Mouse (Mus musculus): Measurements from ENCODE around the gene Klf7.
"Not testable (repeated sequence)": the region's sequence is repeated elsewhere in the genome, so short reads cannot be mapped to it uniquely, and the experiment has no call there.

Klf7 gene

DNA sequence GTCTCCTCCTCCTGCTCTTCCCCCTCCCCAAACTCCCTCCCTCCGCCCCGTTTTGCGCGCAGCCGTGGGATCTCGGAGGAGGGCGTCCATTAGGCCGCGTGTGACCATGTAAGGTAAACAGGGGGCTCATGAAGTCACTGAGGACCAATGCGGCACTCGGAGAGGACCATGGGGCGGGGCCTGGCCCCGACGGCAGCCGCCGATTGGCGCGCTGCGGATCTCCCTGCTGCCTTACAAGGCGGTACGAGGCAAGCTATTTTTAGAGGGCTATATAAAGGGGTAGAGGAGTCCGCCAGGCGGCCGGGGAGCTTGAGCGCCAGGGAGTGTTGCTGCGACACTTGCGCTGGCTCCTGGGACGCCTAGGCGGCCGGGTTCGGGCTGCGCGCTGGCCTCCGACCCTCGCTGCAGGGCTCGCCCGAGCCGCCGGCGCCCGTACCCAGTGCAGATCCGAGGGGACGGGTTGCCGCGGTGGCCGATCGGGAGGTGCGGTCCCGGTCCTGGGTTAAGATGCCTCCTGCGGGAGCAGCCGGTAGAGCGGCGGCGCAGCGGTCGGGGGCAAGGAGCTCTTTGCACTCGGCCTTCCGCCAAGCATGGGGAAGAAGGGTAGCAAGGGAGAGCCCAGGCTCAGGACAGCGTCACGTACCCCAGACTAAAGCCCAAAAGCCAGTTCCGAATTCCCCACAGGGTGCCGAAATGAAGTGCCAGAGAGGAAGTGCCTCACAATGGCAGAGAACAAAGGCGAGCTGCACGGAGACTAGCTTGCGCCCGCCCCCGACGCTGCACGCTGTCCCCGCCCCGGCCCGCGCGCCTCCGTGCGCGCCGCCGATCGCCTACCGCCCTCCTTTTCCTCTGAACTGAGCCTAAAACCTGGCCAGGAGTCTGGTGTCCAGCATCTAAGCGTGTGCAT is at the start of gene Klf7:
Gene Klf7, minus strand, starts transcription at position 724 of the 907 bp plus-strand sequence.
- peak; percentile 100 for DNase-seq (ENCODE audit: low spot score)

DNA sequence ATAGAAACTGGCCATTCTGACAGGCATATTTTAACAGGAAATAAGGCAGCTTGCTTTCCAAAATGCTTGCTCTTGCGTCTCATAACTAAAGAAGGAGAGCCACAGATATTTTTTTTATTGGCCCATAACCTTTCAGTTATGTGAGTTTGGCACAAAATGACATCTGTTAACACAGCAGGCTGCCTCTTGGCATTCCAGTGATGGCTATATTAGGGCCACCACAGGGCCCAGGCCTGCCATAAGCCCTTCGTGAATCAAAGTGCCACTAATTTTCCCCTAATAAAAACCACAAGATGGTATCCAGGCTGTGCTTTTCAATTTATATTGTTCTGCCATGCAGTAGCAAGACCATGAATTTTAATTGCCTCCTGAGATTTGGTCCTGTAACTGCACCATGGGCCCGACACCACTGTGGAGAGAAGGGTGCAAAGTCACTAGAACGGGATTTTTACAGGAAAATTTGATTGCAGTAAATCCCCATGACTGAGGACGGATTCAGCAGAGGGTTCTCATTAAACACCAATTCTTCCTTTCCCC is 42.5 kb upstream of the Klf7 start:
- DNase-seq (ENCODE audit: low spot score): no peak

DNA sequence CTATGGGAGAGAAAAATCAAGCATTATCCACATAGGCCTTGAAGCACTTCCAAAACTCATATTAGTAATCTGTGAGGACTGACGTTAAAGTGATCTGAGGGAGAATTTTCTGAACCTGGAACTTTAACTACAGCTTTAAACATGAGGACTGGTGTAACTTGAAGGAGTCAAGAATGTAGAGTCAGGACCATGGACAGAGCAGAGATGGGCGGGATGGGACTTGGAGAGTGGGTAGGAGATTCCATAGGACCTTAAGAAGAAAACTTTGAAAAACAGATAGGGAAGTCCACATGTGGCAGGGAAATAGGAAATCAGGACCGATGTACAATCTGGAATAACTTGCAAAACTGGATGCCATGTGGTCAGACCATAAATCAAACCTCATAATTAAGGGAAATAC is 36.7 kb upstream of the Klf7 start:
- no peak for DNase-seq (ENCODE audit: low spot score)

DNA sequence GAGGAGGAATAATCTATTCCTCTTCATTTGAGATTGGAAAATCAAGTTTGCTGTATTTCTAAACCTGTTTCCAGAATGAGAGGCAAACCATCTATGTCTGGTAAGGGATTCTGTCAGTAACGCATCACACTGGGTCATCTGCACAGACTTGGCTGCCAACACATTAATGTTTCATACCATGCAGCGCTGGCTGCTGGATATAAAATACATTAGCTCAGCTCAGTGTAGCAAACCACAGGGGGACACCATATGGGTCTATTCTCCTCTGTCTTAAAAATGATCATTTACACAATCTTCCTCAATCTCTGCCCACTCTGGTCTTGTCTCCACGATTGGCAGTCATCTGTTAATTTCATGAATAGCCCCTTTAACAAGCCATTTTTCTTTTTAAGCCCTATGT is 27.1 kb upstream of the Klf7 start:
- DNase-seq (ENCODE audit: low spot score): no peak

DNA sequence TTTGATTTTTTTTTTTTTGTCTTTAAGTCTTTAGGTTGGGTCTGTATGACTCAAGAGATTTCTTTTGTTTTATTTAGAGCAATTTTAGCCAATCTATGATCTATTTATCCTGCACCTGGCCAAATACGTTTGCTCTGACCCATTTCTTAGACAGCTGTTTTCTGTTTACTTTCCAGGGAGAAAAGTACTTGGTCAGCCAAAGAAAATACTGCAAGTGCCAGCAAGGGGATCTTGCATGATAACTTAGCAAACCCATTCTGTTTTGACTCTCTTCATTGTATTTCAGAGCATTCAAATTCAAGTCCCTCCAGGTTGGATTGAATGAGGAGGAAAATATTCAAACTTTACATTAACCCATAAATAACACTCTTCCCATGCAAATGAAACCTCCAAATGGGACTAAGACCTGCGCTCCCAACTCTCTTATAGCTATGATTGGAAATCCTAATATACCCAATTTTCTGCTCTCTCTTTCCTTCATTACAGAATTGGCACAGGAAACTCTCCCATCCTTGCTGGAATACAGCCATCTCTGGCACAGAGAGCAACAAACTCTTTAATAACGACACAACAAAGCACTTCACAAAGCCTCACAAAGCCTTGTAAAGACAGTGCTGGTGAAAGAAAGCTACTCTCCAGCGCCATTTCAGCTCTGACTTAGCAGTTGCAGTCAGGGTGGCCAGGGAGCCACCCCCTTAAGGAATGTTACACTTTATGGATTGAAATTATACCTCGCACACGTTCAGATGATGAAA is 20.8 kb upstream of the Klf7 start:
- no peak for DNase-seq (ENCODE audit: low spot score)

DNA sequence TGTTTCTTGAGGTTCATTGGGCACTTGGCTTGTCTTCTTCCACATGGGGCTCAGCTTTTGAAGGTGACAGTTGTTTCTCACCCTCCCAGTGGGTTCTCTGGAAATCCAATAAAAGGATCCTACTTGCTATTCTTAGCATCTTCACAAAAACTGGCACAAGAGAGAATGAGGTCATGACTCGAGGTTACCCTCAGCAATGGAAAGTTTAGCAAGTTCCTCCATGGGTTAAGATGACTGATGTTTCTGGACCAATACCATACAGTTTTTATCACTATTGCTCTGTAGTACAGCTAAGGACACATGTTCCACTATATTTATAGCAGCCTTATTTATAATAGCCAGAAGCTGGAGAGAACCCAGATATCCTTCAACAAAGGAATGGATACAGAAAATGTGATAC is 12.4 kb upstream of the Klf7 start:
- no peak for DNase-seq (ENCODE audit: low spot score)

DNA sequence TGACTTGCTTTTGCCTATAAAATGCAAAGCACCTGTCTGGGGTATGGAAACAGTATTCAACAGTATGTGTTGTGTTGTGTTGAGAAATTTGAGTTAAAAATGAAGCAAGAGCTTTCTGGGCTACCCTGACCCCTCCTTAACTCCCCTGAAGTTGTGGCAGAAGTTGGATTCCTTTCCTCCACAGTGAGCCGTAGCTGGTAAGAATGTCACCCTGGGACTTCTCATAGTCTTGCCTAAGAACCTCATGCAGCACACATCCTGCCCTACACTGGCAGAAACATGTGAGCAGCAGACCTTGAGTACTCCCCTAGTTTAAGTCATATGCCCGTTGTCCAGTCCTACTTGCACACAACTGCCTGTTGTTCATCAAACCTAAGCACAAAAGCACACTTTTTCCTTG is 4.7 kb upstream of the Klf7 start:
- no peak for DNase-seq (ENCODE audit: low spot score)

DNA sequence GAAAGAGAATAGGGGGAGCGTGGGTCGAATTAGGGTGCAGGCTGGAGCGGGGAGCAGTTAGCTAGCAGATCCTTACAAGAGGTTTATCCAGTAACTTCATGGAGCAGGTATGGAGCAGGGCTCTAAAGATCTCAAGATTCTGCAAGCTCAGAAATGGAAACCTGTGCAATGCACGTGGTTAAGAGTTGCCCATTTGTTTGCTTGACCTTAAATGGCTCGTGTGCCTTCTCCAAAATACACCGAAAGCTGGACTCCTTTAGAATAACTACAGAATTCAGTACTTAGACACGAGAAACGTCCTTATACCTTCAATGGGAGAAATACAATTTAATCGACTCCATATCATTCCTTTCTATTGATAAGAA is 366 bp upstream of the Klf7 start:
- DNase-seq (ENCODE audit: low spot score): no peak

DNA sequence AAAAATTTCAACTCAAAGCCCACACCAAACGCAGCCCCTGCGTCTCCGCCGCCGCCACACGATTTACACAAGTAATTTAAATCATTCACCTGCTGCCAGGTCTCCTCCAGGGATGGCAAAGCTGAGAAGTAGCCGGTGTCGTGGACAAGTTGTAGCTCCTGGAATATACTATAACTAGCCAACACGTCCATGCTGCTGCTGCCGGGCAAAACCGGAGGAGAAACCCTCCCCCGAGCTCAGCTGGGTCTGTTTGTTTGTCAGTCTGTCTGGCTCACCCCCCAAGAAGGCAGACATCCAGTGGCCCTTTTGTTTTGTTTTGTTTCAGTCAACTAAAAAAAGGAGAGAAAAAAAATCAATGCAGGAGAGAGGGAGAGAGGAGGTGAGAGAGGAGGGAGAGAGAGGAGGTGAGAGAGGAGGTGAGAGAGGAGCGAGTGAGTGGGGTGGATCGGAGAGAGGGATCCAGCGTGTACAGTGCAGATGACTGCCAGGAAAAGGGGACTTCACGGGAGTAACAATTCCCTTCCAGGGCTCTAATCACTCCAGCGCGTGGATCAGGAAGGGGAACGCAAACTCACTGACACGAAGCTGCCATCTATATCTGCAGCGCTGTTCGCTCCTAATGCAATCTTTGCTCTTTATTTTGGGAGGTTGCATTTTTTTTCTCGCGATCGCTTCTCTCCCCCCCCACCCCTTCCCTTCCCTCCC is 1.1 kb downstream of the Klf7 start:
- peak; percentile 61 for DNase-seq (ENCODE audit: low spot score)

DNA sequence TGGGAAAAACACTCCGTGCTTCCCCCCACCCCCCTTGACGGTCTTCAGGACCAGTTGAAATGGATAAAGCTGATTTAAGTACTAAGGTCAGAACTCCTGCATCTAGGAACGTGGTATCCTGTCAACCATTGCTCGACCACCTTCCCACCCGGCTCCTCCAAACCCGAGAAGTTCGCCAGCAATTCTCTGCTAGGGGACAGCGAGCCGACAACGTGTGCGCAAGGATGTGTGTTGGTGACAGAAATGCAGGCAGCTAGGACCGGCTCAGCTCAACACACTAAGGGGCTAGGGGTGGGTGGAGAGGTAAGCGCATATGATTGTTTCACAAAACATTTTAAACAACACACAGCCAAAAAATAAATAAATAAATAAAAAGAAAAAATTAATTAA is 1.7 kb downstream of the Klf7 start:
- peak; percentile 32 for DNase-seq (ENCODE audit: low spot score)

DNA sequence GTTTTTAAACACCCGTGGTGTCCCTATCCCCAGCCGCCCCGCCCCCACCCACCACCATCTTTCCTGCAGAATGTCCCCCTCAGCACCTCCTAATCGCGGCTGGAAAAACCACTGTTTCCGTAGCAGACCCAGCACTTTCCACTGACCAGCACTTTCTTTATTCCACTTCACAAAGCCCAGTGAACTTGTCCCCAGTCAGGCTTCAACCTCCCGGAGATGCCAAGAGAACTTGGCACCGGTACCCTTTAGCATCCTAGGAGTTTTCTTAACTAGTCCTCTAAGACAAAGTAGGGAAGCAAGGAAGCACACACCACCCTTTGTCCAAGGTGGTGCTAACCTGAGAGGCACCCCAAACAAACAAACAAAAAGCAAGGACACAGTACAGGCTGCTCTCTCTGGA is 2.2 kb downstream of the Klf7 start:
- no peak for DNase-seq (ENCODE audit: low spot score)

DNA sequence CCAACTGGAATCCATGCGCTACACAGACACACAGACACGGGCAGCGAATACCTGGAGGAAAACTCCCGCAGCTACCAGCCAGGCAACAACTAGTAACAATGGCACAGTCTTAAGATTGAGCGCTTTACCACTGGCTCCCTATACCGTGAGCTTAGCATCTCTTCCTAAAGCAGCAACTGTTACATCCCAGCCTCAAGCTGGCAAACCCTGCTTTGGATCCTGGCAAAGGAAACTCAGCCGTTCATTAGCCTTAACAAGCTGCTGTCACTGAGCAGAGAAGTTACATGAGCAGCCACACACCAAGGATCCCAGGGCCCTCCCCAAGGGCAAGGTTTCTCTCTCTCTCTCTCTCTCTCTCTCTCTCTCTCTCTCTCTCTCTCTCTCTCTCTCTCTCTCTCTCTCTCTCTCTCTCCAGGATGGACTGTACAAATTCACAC is 2.7 kb downstream of the Klf7 start:
- DNase-seq (ENCODE audit: low spot score): no peak

DNA sequence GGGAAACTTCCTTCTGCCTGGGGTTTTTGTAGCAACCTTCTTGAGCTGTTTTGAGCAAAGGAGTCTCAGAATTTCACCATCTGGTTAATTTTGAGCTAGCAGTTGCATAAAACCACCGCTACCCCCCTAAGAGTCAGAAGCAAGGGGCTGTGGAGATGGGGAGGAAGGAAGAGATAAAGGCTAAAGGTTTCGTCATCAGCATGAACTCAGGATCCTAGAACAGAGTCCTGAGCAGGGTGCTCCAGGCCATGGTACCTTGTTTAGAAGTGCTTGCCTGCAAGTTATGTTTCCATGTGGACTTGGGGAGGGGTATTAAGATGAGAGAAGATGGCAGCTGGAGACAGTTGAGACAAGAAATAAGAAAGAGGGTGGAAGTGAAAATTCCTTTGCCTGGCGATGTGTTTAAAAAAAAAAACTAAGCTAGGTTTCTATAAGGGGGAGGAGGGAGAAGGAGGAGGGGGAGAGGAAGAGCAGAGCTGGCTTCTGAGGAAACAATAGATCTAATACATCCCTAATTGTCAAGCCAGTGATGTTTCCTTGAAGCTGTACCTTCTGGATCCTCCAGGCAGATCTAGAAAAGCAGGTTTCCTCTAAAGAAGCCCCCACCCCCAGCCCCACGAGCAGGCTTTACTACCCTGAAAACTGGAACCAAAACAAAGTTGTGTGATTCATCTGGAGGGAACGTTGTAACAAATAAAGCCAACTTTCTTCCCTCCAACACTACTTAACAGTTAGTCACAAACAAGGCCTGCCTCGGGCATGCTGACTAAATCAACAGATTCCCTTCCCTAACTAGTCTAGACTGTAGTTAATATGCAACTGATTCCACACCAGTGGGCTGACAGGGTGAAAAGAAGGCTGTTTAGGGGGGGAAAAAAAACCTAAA is 3.6 kb downstream of the Klf7 start:
- DNase-seq (ENCODE audit: low spot score): no peak

DNA sequence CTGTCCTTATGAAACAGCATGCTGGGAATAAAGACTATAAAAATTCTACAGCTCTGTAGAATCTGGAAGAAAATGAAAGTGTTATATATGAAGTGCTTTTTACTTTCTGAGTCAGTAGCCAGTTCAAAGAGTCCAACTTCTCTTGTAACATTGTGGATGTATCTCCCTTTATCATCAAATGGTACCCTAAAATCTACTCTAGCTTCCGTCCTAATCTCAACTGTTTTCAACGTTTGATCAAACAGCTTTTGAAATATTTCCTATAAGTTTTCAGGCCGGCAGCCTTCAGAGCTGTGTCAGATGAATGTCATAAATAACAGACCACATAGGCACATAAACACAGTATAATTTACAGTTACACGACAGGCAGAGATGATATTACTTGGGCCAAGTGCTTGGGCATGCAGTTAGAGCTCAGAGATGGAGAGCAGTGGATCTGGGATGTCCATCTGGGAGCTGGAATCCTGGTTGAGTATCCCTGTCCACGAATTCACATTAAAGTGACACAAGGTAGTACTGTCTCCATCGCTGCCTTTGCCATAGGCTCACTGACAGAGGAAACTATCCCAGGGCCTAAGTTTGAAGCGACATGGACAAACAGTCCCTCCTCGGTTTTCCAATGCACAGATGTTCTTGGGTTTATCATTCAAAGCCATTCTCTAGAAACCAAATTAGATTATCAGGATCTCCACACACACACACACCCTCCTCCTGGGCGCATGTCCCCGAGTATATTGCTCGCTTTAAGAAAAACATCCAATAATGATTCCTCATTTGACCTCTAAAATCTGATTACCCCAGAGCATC is 4.4 kb downstream of the Klf7 start:
- DNase-seq (ENCODE audit: low spot score): no peak

DNA sequence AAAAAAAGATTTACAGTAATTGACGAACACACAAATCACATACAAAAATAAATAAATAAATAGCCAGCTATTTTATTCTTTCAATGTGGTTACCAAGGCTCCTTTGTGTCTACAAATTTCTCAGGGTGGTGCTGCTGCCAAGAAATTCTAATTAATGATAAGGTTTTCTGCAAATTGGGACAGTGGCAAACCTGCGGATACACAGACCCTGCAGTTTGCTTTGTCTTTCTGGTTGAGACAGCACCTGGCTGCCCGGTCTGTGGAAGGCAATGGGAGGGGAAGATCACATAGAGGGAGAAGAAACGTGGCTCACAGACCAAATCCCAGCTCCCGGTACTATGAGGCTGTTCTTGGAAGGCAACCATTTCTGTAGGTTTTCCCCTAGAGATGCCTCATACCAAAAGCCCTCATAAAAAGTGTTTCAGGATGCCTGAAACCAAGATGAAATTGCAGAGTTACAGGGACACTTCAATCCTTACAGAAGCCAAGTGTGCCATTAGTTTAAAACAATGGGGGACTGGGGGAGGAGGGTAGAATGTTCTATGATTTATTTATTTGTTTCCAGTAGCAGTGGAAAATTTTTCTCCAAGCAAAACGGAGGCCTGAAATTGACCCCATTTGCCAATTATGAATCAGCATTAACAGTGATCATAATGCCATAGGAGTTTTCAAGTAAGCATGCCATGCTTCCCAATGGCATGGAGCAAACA is 5.2 kb downstream of the Klf7 start:
- no peak for DNase-seq (ENCODE audit: low spot score)

DNA sequence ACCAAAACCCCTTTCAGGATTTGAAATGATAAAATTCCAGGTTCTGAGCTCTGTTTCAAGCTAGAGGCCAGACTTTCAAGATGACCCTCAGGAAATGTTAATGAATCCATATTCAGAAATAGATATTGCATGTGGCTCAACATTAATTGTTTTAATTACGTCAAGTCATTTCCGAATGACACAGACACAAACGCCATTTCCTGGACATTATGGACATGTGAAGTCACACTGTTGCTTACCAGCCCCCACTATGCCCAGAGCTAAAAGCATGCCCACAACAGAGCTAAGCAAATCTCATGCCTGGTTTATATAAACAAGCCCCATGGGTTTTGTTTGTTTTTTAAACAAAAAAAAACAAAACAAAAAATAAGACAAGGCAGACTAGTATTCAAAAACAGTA is 7.5 kb downstream of the Klf7 start:
- no peak for DNase-seq (ENCODE audit: low spot score)

DNA sequence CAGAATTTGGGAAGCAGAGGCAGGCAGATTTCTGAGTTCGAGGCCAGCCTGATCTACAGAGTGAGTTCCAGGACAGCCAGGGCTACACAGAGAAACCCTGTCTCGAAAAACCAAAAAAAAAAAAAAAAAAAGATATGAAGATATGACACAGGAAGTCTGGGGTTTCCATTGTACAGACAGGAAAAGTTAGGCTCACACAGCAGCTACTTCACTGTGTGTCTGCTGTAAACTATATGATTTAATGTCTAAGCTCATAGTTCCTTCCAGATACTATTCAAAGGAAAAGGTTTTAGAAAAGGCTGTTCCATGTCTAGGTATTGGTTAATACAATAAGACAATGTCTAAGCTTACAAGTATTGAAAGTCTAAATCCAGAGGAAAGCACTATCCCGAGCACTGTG is 13.4 kb downstream of the Klf7 start:
- DNase-seq (ENCODE audit: low spot score): not testable (repeated sequence)

DNA sequence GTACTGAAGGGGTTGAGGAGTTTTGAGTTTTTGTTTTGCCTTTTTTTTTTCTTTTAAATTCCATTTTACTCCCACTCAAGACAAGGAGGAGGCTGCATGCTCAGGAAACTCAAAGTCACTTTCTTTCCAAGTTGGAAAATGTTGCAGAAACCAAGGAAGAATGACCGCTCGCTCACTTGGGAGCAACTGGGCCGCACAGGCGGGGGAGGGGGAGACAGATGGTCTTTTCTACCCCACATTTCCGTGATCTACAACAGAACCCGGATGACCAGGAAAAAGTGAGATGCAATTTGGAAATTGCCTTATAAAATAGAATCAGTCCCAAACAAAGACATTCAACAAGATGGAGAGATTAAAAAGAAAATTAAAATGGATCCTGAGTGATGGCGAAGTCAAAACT is 14.6 kb downstream of the Klf7 start:
- no peak for DNase-seq (ENCODE audit: low spot score)

DNA sequence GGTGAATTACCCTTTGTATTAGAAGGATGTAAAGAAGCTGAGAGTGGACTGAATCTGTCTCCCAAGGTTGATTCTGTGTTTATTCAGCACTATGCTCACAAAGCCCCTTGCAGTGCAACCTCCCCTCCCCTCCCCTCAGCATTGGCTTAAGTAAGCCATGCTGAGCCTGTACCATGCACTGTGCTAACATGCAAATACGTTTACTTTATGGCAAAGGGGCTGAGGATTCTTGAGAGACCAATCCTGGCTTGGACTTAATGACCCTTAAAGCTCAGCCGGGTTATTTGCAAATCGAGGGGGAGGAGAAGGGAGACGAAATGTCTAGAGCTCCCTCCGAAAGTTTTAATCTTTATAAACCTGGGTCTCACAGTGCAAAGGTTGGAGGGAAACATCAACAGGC is 16.0 kb downstream of the Klf7 start:
- no peak for DNase-seq (ENCODE audit: low spot score)

DNA sequence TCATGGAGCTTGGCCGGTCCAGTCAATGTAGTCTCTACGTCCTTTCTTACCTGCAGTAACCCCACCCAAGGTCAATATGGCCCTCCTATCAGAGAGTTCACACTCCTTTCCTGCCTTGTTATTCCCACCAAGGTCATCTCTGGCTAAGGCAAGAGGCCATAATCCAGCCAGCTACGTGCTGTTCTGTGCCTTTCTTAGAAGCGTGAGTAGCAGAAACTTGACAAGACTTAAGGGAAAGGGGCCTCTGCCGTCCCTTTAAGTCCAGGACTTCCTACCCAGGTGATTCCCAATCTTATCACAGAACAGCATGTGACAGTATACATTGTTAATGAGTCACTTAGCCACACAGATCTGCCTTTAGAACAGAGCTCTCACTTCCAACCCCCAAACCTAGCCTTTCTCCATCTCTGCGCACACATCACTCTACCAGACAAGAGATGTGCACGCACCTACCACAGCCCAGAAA is 16.9 kb downstream of the Klf7 start:
- no peak for DNase-seq (ENCODE audit: low spot score)

Data from T-cell, adult 2 months (primary cell).